Mouse (Mus musculus) adrenal gland, postnatal 25 days (tissue): ENCODE measurements around the gene Hoxc10. TPM values are rescaled to one million over a fixed set of nuclear protein-coding genes. Genes with fewer than 3 reads are reported as not detected.

ENCODE experiments used
- DNase-seq: peaks from one replicate; pipeline ENCODE4 v3.0.0; 2021; ENCODE audit warnings: mixed read lengths
- total RNA-seq: library from RNA; stranded (reverse); gene quantifications from 2 replicates; pipeline ENCODE4 v1.2.3, GENCODE M21; 2021

Hoxc10 gene
- total RNA-seq, 1 experiment from 2014 or later, result 0.36 TPM

GRCm38 (mm10) chr15:102967511-102968397 is 1.2 kb downstream of the Hoxc10 start:
- DNase-seq, result no peak

- no peak for DNase-seq
Measured at GRCm38 (mm10) chr15:102969296-102969695, 2.7 kb downstream of the Hoxc10 start.

GRCm38 (mm10) chr15:102970740-102971139 is 4.1 kb downstream of the Hoxc10 start:
- DNase-seq, result no peak

GRCm38 (mm10) chr15:102972254-102972653 is 5.7 kb downstream of the Hoxc10 start:
- no peak for DNase-seq

GRCm38 (mm10) chr15:102972753-102973152 is 6.2 kb downstream of the Hoxc10 start:
- no peak for DNase-seq

GRCm38 (mm10) chr15:102975034-102975433 is 8.4 kb downstream of the Hoxc10 start:
- no peak for DNase-seq

GRCm38 (mm10) chr15:102975688-102976111 is 9.1 kb downstream of the Hoxc10 start:
- DNase-seq, result no peak

GRCm38 (mm10) chr15:102976171-102976570 is 9.6 kb downstream of the Hoxc10 start, which contains the start of gene Hoxc9:
Gene Hoxc9, plus strand, starts transcription at chr15:102976439.
- DNase-seq, result no peak

- no peak for DNase-seq
Measured at GRCm38 (mm10) chr15:102976631-102977422, 10.2 kb downstream of the Hoxc10 start.

- no peak for DNase-seq
Measured at GRCm38 (mm10) chr15:102977423-102977974, 10.9 kb downstream of the Hoxc10 start.

GRCm38 (mm10) chr15:102978615-102979515 is 12.3 kb downstream of the Hoxc10 start:
- DNase-seq, result no peak

- DNase-seq, result no peak
Measured at GRCm38 (mm10) chr15:102979936-102980335, 13.3 kb downstream of the Hoxc10 start.

- no peak for DNase-seq
Measured at GRCm38 (mm10) chr15:102980352-102980751, 13.8 kb downstream of the Hoxc10 start.

GRCm38 (mm10) chr15:102980912-102981311 is 14.3 kb downstream of the Hoxc10 start:
- DNase-seq, result no peak

- no peak for DNase-seq
Measured at GRCm38 (mm10) chr15:102981379-102982288, 15.0 kb downstream of the Hoxc10 start.

- DNase-seq, result no peak
Measured at GRCm38 (mm10) chr15:102983716-102984115, 17.1 kb downstream of the Hoxc10 start.

GRCm38 (mm10) chr15:102984521-102984920 is 17.9 kb downstream of the Hoxc10 start:
- DNase-seq, result no peak

GRCm38 (mm10) chr15:102984925-102985324 is 18.3 kb downstream of the Hoxc10 start:
- DNase-seq, result no peak

GRCm38 (mm10) chr15:102987124-102987833 is 20.7 kb downstream of the Hoxc10 start:
- DNase-seq, result peak; percentile 96

GRCm38 (mm10) chr15:102988078-102988477 is 21.5 kb downstream of the Hoxc10 start:
- DNase-seq, result no peak
